Mouse (Mus musculus): ENCODE measurements at regions not wholly inside any gene's neighbourhood (a gene's known extent, or its start where the extent isn't known, plus 50 kb on each side); places are given as distances from the start of the nearest gene placed in this dataset.
"Not testable (repeated sequence)": the region's sequence is repeated elsewhere in the genome, so short reads cannot be mapped to it uniquely, and the experiment has no call there.

- DNase-seq = no peak
Measured at GRCm38 (mm10) chr16:93335322-93336111, 268.3 kb downstream of the Setd4 start.

DNA sequence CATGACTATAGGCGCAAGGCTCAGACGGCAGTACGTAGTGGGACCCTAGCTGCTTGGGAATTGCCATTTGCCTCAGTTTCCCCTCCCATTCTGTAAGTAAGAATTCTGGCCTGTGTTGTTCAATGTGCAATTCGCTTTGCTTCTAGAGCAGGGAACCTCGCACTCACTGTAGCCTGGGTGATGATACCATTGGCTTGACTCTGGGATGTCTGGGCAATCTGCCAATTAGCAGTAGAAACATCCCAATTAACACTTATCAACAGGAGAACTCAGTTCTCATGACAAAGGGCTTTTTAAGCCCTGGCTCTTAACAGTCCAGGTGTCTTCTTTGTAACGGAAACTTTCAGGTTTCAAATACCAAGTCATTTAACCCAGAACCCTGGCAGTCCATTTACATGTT is 270.2 kb downstream of the Setd4 start:
- no peak for DNase-seq

DNA sequence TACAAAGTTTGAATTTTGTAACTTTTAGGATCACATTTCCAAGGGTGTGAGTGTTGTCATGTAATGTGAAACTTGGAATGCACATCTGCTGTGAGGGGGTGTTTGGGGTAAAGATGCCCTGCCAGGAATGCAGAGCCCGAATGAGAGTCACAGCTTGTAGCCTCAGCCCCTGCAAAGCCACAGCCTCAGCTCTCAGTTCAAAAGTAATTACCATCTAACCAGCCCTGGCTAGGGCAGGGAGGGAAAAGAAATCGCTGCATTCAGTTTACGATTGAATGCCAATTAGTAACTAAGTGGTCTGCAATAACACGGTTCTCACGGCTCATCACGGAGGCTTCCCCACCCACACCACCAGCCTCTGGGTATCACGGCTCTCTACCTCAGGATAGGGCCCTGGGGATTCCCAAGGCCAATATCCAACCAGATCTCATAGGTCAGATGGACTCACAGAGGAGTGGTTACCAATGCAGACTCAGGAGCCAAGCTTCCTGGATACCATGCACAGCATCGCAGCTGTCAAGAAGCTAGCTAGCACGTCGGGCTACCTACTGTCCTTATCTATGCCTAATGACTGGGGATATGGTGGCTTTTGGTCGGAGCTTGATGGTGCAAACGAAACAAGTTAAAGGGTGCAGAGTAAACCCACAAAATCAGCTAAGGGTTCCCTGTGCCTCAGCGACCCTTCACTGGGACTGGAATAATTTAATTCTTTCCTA is 275.0 kb downstream of the Setd4 start:
- DNase-seq = no peak

GRCm38 (mm10) chr16:93324911-93325310 is 279.0 kb downstream of the Setd4 start:
- DNase-seq = peak; percentile 11

DNA sequence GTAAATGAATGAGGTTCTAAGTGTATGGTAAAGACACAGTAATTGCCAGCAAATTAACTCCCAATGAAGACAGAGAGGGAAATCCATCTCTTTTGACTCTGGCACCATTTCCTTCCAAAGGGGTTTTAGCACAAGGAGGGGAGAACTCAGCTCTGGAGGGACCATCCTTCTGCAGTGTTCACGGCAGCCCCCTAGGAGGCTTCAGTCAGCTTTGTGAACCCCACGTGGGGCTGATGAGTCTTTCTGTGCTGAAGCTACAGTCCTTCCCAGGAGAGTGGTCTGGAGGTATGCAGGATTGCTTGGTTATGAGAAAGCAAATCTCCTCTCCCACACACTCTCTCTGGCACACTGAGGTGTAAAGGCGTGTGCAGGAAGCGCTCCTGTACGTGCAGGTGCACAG is 280.7 kb downstream of the Setd4 start:
- no peak for DNase-seq

- no peak for DNase-seq
Measured at GRCm38 (mm10) chr16:93319581-93319980, 284.3 kb downstream of the Setd4 start.

- DNase-seq = no peak
Measured at GRCm38 (mm10) chr16:93311644-93312043, 292.2 kb downstream of the Setd4 start.

GRCm38 (mm10) chr16:93308666-93309360 is 295.1 kb downstream of the Setd4 start:
- no peak for DNase-seq

GRCm38 (mm10) chr16:93306951-93307350 is 296.9 kb downstream of the Setd4 start:
- no peak for DNase-seq

GRCm38 (mm10) chr16:93306140-93306539 is 297.7 kb downstream of the Setd4 start:
- not testable (repeated sequence) for DNase-seq

DNA sequence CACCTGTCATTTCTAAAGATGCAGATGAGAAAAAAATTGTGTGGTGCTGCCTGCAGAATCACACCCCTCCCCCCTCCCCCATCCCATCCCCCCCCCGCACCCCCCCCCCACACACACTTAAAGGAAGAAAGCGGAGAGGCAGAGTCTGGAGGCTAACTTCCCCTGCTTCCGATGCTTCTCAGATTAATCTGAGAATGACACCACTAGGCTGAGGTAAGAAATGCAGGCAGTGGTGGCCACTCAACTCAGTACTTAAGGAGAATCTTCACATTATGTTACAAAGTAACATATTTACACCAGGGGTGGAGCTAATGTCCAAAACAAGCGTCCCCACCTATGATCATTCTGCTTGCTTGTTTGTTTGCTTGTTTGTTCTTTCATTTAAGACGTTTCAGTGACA is 309.4 kb downstream of the Setd4 start:
- DNase-seq = no peak

GRCm38 (mm10) chr16:93292965-93293653 is 310.8 kb downstream of the Setd4 start:
- DNase-seq = peak; percentile 89

DNA sequence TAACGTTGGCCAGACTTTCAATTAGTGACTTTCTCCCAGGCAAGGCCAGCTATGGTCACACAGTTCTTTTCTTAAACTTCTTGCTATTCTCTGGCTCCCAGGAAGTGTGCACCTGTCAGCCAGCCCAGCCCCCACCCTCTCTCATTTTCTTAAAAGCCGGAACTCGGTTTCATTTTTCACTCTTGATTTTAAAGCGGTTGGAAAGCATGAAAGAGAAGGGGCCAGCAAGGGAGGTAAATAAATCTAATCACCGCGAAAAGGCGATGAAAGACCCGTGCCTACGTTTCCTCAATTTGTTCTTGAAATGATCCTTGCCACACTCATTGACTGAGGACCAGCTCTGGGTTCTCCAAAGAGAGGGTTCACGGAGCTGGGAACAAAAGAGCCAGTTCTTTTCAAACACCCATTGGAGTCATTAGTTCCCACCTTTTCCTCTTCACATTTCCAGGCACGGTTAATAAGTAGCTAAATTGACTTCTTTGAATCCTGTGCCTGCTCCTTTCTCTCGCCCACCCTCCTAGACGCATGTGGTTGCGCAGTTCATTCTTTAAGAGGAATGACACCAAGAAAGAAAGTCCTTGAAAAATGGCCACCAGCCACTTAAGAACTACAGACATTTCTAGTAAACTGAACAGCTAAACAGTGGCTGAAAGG is 311.6 kb downstream of the Setd4 start:
- DNase-seq = no peak

DNA sequence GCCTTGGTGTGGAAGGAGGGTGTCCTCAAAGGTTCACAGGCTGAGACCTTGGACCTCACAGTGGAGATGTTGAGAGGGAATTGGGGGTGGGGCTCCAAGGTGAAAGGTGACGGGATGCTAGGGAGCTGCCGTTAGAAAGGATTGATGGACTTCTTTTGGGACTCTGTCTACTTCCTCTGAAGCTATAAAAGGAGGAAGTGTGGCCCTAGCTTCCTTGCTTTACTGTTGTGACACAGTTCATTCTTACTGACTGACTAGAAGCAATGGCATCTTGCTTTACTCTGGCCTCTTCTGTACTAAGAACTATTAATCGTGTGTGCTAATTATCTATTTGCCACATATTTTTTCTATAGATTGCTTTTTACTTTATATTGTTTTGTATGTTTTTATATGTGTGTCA is 315.8 kb downstream of the Setd4 start:
- DNase-seq = no peak

- no peak for DNase-seq
Measured at GRCm38 (mm10) chr16:93287520-93287919, 316.3 kb downstream of the Setd4 start.

DNA sequence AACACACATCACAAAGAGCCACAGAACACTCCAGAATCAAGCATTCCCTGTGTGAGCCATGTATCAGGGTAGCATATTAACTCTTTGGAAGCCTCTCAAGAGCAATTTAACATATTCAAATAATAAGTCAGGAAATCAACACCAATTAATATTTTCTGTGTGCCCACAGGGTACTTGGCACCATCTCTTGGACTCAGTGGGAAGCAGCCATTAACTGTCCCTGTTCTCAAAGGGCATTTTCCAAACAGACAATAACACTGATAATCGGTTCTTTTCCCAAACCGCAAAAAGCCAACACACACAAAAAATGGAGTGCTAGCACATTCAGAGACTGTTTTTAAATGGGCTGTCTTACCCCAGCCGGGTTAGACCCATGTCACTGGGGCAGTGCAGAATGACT is 317.0 kb downstream of the Setd4 start:
- DNase-seq = no peak

- no peak for DNase-seq
Measured at GRCm38 (mm10) chr16:93285191-93285590, 318.7 kb downstream of the Setd4 start.

- no peak for DNase-seq
Measured at GRCm38 (mm10) chr16:93281715-93282114, 322.1 kb downstream of the Setd4 start.

DNA sequence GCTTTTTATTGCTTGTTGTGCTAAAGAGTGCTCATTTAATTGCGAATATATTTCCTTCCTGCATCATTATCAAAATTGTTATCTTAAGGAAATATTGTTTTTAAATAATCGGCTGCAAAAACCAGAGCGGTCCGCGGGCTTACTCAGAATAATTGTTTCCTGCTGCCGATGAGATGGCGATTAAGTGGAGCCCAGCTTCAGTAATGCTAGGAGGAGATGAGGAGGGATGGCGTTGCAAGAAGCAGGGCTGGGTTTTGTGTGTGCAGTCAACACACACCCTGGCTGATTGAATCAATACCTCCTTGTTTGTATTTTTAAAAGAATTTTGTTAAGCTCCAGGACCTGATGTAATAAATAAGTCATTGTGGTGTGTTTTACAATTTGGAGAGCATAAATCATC is 331.2 kb downstream of the Setd4 start:
- no peak for DNase-seq

GRCm38 (mm10) chr16:93272146-93272545 is 331.7 kb downstream of the Setd4 start:
- DNase-seq = no peak

DNA sequence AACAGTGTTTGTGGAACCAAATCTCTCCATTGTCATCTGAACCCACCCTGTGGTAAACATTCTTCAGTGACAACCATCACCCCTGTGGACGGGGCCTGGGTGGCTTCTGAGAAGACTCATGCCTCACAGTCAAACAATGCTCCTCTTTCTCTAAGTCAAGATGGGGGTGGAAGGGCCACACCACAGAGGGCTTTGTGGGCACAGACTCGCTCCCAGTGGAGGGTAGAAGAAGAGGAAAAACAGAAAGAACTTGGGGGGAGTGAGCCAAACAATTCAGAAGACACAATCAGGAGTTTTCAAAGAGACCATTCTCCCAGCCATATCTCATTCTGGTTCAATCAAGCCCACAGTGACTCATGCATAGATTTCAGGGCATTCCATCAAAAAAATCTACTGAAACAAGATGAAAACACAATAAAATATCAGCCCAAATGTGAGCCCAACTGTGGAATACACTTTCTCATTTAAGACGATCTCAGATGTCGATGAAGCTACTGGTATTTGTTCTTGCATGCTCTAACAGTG is 339.7 kb downstream of the Setd4 start:
- DNase-seq = no peak

DNA sequence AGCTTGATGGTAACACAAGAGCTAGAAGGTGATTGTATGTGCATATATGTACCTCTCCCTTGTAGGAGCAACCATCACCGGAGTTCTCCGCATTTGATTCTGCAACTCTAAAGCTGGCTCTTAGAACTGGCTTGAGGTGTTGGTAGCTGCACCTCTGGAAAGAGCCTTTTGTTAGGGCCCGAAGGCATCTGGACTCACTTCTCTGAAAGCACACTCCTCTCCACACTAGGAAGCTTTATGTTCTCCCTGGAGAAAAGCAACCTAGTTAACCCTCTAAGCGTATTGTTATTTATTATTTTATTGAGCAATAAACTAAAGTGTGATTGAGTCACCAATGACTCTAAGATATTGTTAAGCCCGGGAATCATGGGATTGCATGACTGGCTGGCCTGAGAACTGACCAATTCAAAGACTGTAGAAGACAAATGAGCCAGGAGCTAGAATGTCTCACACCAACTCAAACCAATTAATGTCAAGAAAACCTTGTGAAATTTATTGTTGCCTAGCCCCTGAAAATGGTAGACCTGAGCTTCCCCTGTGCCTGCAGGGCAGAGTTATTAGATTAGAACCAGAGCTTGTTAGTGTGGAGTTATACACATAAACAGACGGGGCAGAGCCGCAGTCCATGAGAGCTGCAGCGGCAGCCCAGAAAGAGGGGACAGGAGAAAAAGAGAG is 340.6 kb downstream of the Setd4 start:
- no peak for DNase-seq
